Mouse (Mus musculus): ENCODE measurements around the gene Cdca7. TPM values are rescaled to one million over a fixed set of nuclear protein-coding genes. Genes with fewer than 3 reads are reported as not detected.

The Cdca7 gene
- total RNA-seq, 1 experiment from 2014 or later = 0.38 TPM

- ATAC-seq (replicated peaks; ENCODE audit: insufficient number of reproducible peaks, low FRiP score, low TSS enrichment, poor library complexity, severe bottlenecking) = no peak
Observed at GRCm38 (mm10) chr2:72478176-72478575, 2.2 kb downstream of the Cdca7 start.

GRCm38 (mm10) chr2:72478921-72479320, 3.0 kb downstream of the Cdca7 start:
- ATAC-seq (replicated peaks; ENCODE audit: insufficient number of reproducible peaks, low FRiP score, low TSS enrichment, poor library complexity, severe bottlenecking) = no peak

DNA sequence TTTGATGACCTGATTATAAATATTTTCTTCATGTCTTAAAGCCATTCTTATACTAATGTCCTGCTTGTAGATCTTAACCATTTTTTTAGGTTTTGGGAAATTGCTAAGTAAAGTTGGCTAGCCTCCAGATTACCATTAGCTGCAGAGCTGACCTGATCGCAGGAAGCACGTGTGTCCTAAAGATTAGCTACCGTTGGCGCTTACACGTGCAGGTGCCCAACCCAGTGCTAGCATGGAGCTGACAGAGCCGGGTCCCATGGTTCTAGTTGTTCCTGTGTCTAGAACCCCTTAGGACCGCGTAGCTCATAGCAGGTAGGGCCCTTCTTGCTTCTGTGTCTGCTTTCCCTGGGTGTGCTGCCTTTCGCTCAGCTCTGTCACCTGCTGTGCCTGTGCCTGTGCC, 3.9 kb downstream of the Cdca7 start:
- ATAC-seq (replicated peaks; ENCODE audit: insufficient number of reproducible peaks, low FRiP score, low TSS enrichment, poor library complexity, severe bottlenecking) = no peak

DNA sequence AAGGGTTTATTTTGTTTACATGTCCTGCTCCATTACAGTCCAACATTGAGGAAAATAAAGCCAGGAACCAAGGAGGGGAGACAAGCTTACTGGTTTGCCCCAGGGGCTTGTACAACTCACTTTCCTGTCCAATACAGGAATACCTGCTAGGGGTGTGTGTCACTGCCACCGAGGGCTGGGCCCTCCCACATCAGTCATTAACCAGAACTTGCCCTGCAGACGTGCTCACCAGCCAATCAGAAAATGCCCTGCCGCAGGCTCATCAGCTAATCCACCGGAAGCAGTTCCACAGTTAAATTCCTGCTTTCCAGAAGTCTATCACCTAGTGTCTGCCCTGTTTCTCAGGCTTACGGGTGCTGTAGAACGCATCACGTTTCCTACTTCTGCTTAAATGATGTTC, 15.7 kb downstream of the Cdca7 start:
- ATAC-seq (replicated peaks; ENCODE audit: insufficient number of reproducible peaks, low FRiP score, low TSS enrichment, poor library complexity, severe bottlenecking) = no peak

GRCm38 (mm10) chr2:72493039-72493438, 17.1 kb downstream of the Cdca7 start:
- ATAC-seq (replicated peaks; ENCODE audit: insufficient number of reproducible peaks, low FRiP score, low TSS enrichment, poor library complexity, severe bottlenecking) = no peak

DNA sequence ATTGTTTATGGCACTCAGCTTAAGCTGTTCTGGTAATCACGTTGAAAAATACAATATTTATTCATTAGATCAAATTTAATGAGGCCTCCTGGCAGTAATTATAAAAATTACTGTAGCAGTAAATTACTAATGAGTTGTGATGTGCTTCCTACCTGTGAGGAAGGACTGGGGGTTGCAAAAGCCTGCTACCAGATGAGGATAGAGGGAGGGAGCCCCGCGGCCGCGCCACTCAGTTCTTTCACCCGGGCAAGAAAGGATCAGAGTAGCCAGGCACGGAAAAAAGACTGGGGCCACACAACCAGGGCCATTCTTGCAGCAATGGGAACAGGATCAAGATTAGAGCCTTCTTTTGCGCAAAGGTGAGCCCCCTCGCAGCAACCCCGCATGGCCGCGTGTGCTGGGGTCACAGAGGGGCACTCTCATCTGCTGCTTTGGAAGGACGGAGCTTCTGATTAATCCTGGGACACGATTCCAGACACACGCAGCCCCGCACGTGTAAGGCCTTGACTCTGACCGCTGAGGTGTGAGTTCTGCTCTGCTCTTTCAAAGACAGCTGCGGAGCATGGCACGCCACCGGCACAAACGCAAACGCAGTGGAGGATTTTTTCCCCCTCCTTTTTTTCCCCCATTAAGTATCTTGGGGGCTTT, 23.2 kb downstream of the Cdca7 start:
- no peak for ATAC-seq (replicated peaks; ENCODE audit: insufficient number of reproducible peaks, low FRiP score, low TSS enrichment, poor library complexity, severe bottlenecking)

GRCm38 (mm10) chr2:72499782-72500411, 23.9 kb downstream of the Cdca7 start:
- ATAC-seq (replicated peaks; ENCODE audit: insufficient number of reproducible peaks, low FRiP score, low TSS enrichment, poor library complexity, severe bottlenecking) = no peak

- ATAC-seq (replicated peaks; ENCODE audit: insufficient number of reproducible peaks, low FRiP score, low TSS enrichment, poor library complexity, severe bottlenecking) = no peak
Observed at GRCm38 (mm10) chr2:72502041-72502813, 26.3 kb downstream of the Cdca7 start.

GRCm38 (mm10) chr2:72503646-72504045, 27.7 kb downstream of the Cdca7 start:
- no peak for ATAC-seq (replicated peaks; ENCODE audit: insufficient number of reproducible peaks, low FRiP score, low TSS enrichment, poor library complexity, severe bottlenecking)

- no peak for ATAC-seq (replicated peaks; ENCODE audit: insufficient number of reproducible peaks, low FRiP score, low TSS enrichment, poor library complexity, severe bottlenecking)
Observed at GRCm38 (mm10) chr2:72507855-72508635, 32.1 kb downstream of the Cdca7 start.

DNA sequence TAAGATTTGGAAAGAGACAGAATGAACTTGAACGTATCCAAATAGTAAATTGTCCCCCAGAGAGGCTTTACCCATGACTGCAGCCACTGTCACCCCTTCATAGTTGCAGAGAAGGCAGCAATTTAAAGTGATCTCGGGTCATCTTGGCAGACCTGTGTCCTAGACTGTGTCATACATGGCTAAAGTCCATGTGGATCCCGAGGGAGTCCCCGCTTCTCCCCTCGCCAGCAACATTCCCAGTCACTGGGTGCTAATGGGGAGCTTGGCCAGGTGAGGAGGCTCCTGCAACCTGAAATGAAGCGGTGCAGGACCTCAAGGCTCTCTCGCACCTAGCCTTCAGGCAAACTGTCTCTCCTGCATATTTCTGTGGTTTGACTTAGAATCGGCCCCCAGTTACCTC, 32.9 kb downstream of the Cdca7 start:
- no peak for ATAC-seq (replicated peaks; ENCODE audit: insufficient number of reproducible peaks, low FRiP score, low TSS enrichment, poor library complexity, severe bottlenecking)

- no peak for ATAC-seq (replicated peaks; ENCODE audit: insufficient number of reproducible peaks, low FRiP score, low TSS enrichment, poor library complexity, severe bottlenecking)
Observed at GRCm38 (mm10) chr2:72515526-72515925, 39.6 kb downstream of the Cdca7 start.

- no peak for ATAC-seq (replicated peaks; ENCODE audit: insufficient number of reproducible peaks, low FRiP score, low TSS enrichment, poor library complexity, severe bottlenecking)
Observed at GRCm38 (mm10) chr2:72515971-72516719, 40.2 kb downstream of the Cdca7 start.

- ATAC-seq (replicated peaks; ENCODE audit: insufficient number of reproducible peaks, low FRiP score, low TSS enrichment, poor library complexity, severe bottlenecking) = no peak
Observed at GRCm38 (mm10) chr2:72516720-72517089, 40.7 kb downstream of the Cdca7 start.

DNA sequence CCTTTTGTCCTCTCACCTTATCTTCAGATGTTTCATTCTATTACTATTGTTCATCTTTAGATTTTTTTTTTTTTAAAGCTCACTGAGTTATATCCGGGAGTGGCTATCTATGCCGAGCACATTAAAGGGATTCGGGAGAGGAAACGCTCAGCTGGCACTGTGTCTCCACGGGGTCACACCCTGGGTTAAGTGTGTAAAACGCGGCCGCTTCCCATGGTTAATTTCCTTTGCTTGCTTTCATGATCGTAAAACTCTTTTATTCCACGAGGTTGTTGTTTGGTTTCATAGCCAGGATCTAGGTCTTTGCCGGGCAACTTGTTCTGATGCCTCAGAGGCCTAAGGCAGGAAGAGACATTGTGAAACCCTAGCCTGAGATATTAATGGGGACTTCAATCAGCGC, 48.1 kb downstream of the Cdca7 start:
- ATAC-seq (replicated peaks; ENCODE audit: insufficient number of reproducible peaks, low FRiP score, low TSS enrichment, poor library complexity, severe bottlenecking) = no peak

DNA sequence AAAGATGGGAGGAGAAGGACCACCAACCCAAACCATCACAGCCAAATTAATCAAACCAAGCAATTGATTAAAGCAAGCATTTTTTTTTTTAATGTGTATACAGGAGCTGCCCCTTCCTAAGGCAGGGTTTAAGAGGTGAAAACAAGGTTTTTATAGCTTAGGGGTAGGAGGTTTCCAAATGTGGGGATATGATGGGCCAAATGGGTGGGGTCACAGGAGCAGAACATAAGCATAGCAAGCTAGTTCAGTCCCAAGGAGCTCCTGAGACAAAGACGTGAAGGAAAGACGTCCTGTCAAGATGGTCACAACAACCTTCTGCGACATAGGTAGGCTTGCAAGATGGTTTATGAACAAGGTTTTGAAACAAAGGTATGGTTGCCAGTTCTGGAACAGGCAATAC, 49.6 kb downstream of the Cdca7 start:
- ATAC-seq (replicated peaks; ENCODE audit: insufficient number of reproducible peaks, low FRiP score, low TSS enrichment, poor library complexity, severe bottlenecking) = no peak

GRCm38 (mm10) chr2:72529026-72529357, 53.0 kb downstream of the Cdca7 start:
- no peak for ATAC-seq (replicated peaks; ENCODE audit: insufficient number of reproducible peaks, low FRiP score, low TSS enrichment, poor library complexity, severe bottlenecking)

GRCm38 (mm10) chr2:72529358-72530319, 53.7 kb downstream of the Cdca7 start:
- no peak for ATAC-seq (replicated peaks; ENCODE audit: insufficient number of reproducible peaks, low FRiP score, low TSS enrichment, poor library complexity, severe bottlenecking)

All from monocyte, adult 5-6 weeks (primary cell).